Mouse (Mus musculus) midbrain, postnatal 0 days (tissue): ENCODE results near the gene Kynu. TPM values are rescaled to one million over a fixed set of nuclear protein-coding genes. Genes with fewer than 3 reads are reported as not detected.

ENCODE experiments used
- ATAC-seq: fragments of 200-750 bp; cut with Nextera tagmentation; 2 replicates; pipeline ENCODE4 v1.8.0; 2017; ENCODE audit warnings: moderate number of reproducible peaks, mild to moderate bottlenecking, moderate TSS enrichment, moderate library complexity; ENCODE audit not compliant: low FRiP score
- DNase-seq: peaks from one replicate; pipeline ENCODE4 v3.0.0-alpha.2; 2015; ENCODE audit warnings: low spot score
- H3K27ac ChIP-seq: fragments of 300-500 bp; sonication (generic); 2 replicates; pipeline ENCODE4 v1.5.1; 2014; ENCODE audit warnings: low read depth, mild to moderate bottlenecking, low read length, mixed read lengths
- H3K27me3 ChIP-seq: fragments of 300-500 bp; sonication (generic); 2 replicates; pipeline ENCODE4 v1.6.1; 2014; ENCODE audit warnings: low read length, control low read depth, mixed read lengths; ENCODE audit not compliant: insufficient read depth
- H3K36me3 ChIP-seq: fragments of 300-500 bp; sonication (generic); 2 replicates; pipeline ENCODE4 v1.6.1; 2014; ENCODE audit warnings: low read length, control low read depth, mixed read lengths; ENCODE audit not compliant: insufficient read depth
- H3K4me1 ChIP-seq: fragments of 300-500 bp; sonication (generic); 2 replicates; pipeline ENCODE4 v1.6.1; 2014; ENCODE audit warnings: mild to moderate bottlenecking, control low read depth, antibody characterized with exemption, low read length, mixed read lengths; ENCODE audit not compliant: insufficient read depth
- H3K4me2 ChIP-seq: fragments of 300-500 bp; sonication (generic); 2 replicates; pipeline ENCODE4 v1.6.1; 2014; ENCODE audit warnings: low read depth, mild to moderate bottlenecking, low read length, mixed read lengths; ENCODE audit not compliant: poor library complexity, severe bottlenecking
- H3K4me3 ChIP-seq: fragments of 300-500 bp; sonication (generic); 2 replicates; pipeline ENCODE4 v1.5.1; 2014; ENCODE audit warnings: low read depth, mild to moderate bottlenecking, low read length, moderate library complexity
- H3K9ac ChIP-seq: fragments of 300-500 bp; sonication (generic); replicated peaks from 2 replicates; pipeline ENCODE4 v1.6.1; 2014; ENCODE audit warnings: mild to moderate bottlenecking, low read length, moderate library complexity, mixed read lengths; ENCODE audit not compliant: poor library complexity, severe bottlenecking
- H3K9me3 ChIP-seq: fragments of 300-500 bp; sonication (generic); 2 replicates; pipeline ENCODE4 v1.6.1; 2016; ENCODE audit warnings: low read length, control low read depth
- CTCF ChIP-seq: IDR thresholded peaks from 2 replicates; pipeline ENCODE4 v1.5.1; 2016; ENCODE audit warnings: antibody characterized with exemption, mild to moderate bottlenecking
- whole genome bisulfite sequencing: fragments of 180-500 bp; shearing (Covaris S2); extraction: QIAGEN DNeasy Blood & Tissue Kit; methylation state at CpG from one replicate; pipeline ENCODE4 v1.1.7; 2014; 5-methylcytosine and 5-hydroxymethylcytosine counted together
- polyA plus RNA-seq: library from polyadenylated mRNA; unstranded; fragments of >200 nt; fragmentation: Nextera tagmentation; extraction: Ambion mirVana; gene quantifications from 2 replicates; pipeline ENCODE4 v1.2.1, GENCODE M21; 2015
- total RNA-seq: library from RNA; depleted of rRNA; stranded (reverse); fragments of >200 nt; gene quantifications from 2 replicates; pipeline ENCODE4 v1.2.3, GENCODE M21; 2014

The Kynu gene
- total and polyA plus RNA-seq, 2 experiments from 2014 or later = 0.11 TPM; not detected in 1

DNA sequence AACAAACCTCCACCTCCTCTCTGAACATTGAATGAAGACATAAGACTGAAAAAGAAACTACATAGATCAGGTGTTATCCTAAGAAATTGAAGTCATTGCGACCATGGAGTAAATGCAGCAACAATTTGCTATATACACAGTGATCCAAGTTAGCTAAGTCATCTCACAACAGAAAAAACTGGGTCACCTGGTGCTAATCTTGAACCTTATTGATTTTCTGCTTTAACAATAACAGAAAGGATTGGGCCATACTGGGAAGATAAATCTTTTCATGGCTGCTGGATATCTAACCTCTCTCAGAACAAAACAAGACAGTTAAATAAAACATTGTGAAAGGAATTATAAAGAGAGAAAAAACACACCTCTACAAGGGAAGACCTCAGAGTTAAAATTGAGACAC, 8.7 kb upstream of the Kynu start:
- no peak for TF ChIP-seq CTCF
- 90% methylated on average over 1 of the region's 1 CpGs for WGBS

GRCm38 (mm10) chr2:43554216-43554615, 913 bp upstream of the Kynu start:
- Histone ChIP-seq H3K27ac (no peak overlapping the region), H3K4me2 (no peak overlapping the region), H3K9me3 (no peaks in the 10 kb centered on the region), H3K27me3 (no peaks in the 10 kb centered on the region), H3K4me3 (no peak overlapping the region), H3K4me1 (no peaks in the 10 kb centered on the region), H3K36me3 (no peaks in the 10 kb centered on the region), H3K9ac (no peak overlapping the region)
- WGBS = 44% methylated on average over 4 of the region's 4 CpGs
- no peak for TF ChIP-seq CTCF
- DNase-seq = no peak
- ATAC-seq = no peak

More for the DNA sequence above, 8.7 kb upstream of the Kynu start:
- H3K27ac ChIP-seq = no peak overlapping the region
- no peak overlapping the region for H3K9ac ChIP-seq
- no peak for ATAC-seq
- H3K36me3 ChIP-seq = no peaks in the 10 kb centered on the region
- no peaks in the 10 kb centered on the region for H3K27me3 ChIP-seq
- no peaks in the 10 kb centered on the region for H3K9me3 ChIP-seq
- no peaks in the 10 kb centered on the region for H3K4me1 ChIP-seq
- no peak for DNase-seq
- H3K4me3 ChIP-seq = no peak overlapping the region
- no peak overlapping the region for H3K4me2 ChIP-seq

GRCm38 (mm10) chr2:43555889-43556285, 758 bp downstream of the Kynu start:
- ATAC-seq (no peak), DNase-seq (no peak)
- WGBS = 66% methylated on average over 4 of the region's 4 CpGs
- TF ChIP-seq CTCF = no peak
- Histone ChIP-seq H3K4me3 (no peak overlapping the region), H3K9me3 (no peaks in the 10 kb centered on the region), H3K36me3 (no peaks in the 10 kb centered on the region), H3K27me3 (no peaks in the 10 kb centered on the region), H3K4me1 (no peaks in the 10 kb centered on the region), H3K4me2 (no peak overlapping the region), H3K27ac (no peak overlapping the region), H3K9ac (no peak overlapping the region)

DNA sequence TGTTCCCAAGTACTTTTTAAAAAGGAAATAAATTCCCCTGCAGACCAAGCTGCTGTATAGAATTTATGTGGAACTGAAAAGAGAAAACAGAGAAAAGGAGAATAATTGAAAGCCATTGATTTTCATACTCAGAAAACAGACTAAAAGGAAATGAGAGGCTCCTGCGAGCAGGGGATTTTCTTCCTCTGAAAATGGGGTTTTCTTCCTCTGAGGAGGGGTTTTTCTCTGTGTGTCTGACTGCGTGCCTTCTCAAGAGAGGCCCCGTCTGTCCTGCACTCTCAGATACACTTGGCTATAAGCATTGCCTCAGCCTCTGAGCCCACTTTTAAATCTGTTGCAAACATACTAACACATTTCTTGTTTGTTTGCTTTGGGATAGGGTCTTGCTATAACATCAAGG, 1.9 kb downstream of the Kynu start:
- Histone ChIP-seq H3K9me3 (no peaks in the 10 kb centered on the region), H3K27ac (no peak overlapping the region), H3K4me2 (no peak overlapping the region), H3K4me1 (no peaks in the 10 kb centered on the region), H3K9ac (no peak overlapping the region), H3K4me3 (no peak overlapping the region), H3K27me3 (no peaks in the 10 kb centered on the region), H3K36me3 (no peaks in the 10 kb centered on the region)
- ATAC-seq (no peak), DNase-seq (no peak)
- no peak for TF ChIP-seq CTCF
- 67% methylated on average over 3 of the region's 3 CpGs for WGBS

DNA sequence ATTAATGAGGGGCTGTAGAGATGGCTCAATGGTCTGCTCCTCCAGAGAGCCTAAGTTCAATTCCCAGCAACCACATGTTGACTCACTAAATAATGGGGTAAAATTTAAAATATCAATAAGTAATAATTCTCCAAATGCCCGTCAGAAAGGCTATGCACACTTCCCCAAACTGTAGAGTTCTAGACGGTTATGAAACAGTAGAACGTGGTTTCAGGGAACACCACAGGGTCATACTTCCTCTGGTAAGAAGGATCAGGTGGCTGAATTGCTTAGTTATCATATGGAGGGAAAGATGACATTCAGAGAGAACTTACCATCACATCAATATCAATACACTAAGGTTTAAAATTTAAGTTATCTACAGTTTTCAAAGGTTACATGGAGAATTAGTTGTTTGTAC, 6.1 kb downstream of the Kynu start:
- TF ChIP-seq CTCF = no peak
- ATAC-seq = no peak
- Histone ChIP-seq H3K27me3 (no peaks in the 10 kb centered on the region), H3K27ac (no peak overlapping the region), H3K9ac (no peak overlapping the region), H3K4me1 (no peaks in the 10 kb centered on the region), H3K36me3 (no peaks in the 10 kb centered on the region), H3K9me3 (no peaks in the 10 kb centered on the region), H3K4me2 (no peak overlapping the region), H3K4me3 (no peak overlapping the region)
- DNase-seq = no peak
- 89% methylated on average over 3 of the region's 3 CpGs for whole genome bisulfite sequencing

- ATAC-seq (no peak), DNase-seq (no peak)
- Histone ChIP-seq H3K27me3 (no peaks in the 10 kb centered on the region), H3K4me3 (no peak overlapping the region), H3K27ac (no peak overlapping the region), H3K9ac (no peak overlapping the region), H3K9me3 (no peaks in the 10 kb centered on the region), H3K36me3 (no peaks in the 10 kb centered on the region), H3K4me1 (no peaks in the 10 kb centered on the region), H3K4me2 (no peak overlapping the region)
- TF ChIP-seq CTCF = no peak
- 94% methylated on average over 9 of the region's 9 CpGs for WGBS
Observed at GRCm38 (mm10) chr2:43562779-43563178, 7.7 kb downstream of the Kynu start.
